In the genomic region with DNA sequence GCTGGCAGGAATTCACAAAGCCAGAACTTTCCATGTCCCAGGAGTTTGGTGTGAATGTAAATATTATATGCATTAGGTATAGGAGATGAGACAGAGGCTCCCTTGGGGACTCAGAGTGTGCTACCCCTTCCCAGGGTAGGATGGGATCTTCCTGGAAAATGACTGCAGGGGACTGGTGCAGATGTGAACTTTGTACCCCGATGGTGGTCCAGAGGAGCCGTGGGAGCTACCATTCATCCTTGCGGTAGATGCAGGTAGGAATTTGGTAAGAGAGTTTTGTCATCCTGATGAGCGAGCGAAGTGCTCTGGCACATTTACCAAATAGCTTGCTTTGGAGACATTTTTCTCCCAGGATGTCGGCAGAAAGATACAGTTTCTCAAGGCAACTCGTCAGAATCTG, we compare ENCODE assay signal across 14 mouse cellular contexts. TPM values are rescaled to one million over a fixed set of nuclear protein-coding genes. Genes with fewer than 3 reads are reported as not detected.
DNase-seq lines count a peak whose midpoint lies in the region; ATAC-seq and TF ChIP-seq lines count a peak whose summit lies in the region.
"Had no signal": no experiment of that assay in that cellular context is flagged by ENCODE, and none has a peak within 500 bp of the region (broad histone marks: within the 10 kb centered on the region; RNA-seq: fewer than 3 reads in every experiment).

No protein-coding gene starts in this region.

- H3K27me3 ChIP-seq in cerebellum, adult 2 months (ENCODE audit: control insufficient read depth, insufficient read depth, low read length) = no peaks in the 10 kb centered on the region
- no peaks in the 10 kb centered on the region for H3K27me3 ChIP-seq in kidney, adult 2 months (replicated peaks; ENCODE audit: control insufficient read depth, insufficient read depth, low read length)
- H3K27me3 ChIP-seq in midbrain, embryonic 14.5 days (ENCODE audit: control insufficient read depth, insufficient read depth, low read length) = peaks cover 21% of the 10 kb centered on the region; the same call in 1 of the 2 replicates
- peaks cover 100% of the 10 kb centered on the region for H3K27me3 ChIP-seq in midbrain, embryonic 10.5 days (ENCODE audit: low read depth, poor library complexity, severe bottlenecking)
- H3K27me3 ChIP-seq in stomach, postnatal 0 days (ENCODE audit: control insufficient read depth, insufficient read depth, low read length) = no peaks in the 10 kb centered on the region

- no peaks in the 10 kb centered on the region; the same call in 1 of the 2 replicates for H3K36me3 ChIP-seq in kidney, adult 2 months (ENCODE audit: control insufficient read depth, insufficient read depth, low read length)
- H3K36me3 ChIP-seq in midbrain, embryonic 14.5 days (ENCODE audit: control insufficient read depth, insufficient read depth, low read length) = no peaks in the 10 kb centered on the region
- no peaks in the 10 kb centered on the region for H3K36me3 ChIP-seq in midbrain, embryonic 10.5 days
- no peaks in the 10 kb centered on the region for H3K36me3 ChIP-seq in stomach, postnatal 0 days (ENCODE audit: control insufficient read depth, insufficient read depth, low read length)

- TF ChIP-seq EP300 in stomach, postnatal 0 days (optimal IDR thresholded peaks at IDR 0.05) = no peak

- no peak for ATAC-seq in midbrain, embryonic 14.5 days (ENCODE audit: low FRiP score, low TSS enrichment)
- no peak for ATAC-seq in stomach, postnatal 0 days (ENCODE audit: low FRiP score, low TSS enrichment)

- no peak for DNase-seq in cerebellum, adult 2 months
- no peak for DNase-seq in cerebellum, adult 9-11 months
- DNase-seq in kidney, adult 2 months = peak; percentile 71
- DNase-seq in kidney, postnatal 10 days = no peak
- DNase-seq in midbrain, embryonic 14.5 days = no peak
- DNase-seq in midbrain, embryonic 10.5 days (ENCODE audit: low spot score) = no peak
- DNase-seq in stomach, postnatal 0 days (ENCODE audit: low spot score) = no peak
- DNase-seq in thymus, postnatal 25 days = no peak
- DNase-seq: adrenal gland, adult 8-10 months; cerebellum, adult 11 months; heart, postnatal 4 days; thymus, postnatal 14 days had no signal

- no peaks in the 10 kb centered on the region for H3K9me3 ChIP-seq in midbrain, embryonic 14.5 days (ENCODE audit: control insufficient read depth, low read length)
- no peaks in the 10 kb centered on the region for H3K9me3 ChIP-seq in midbrain, embryonic 10.5 days (replicated peaks)
- no peaks in the 10 kb centered on the region for H3K9me3 ChIP-seq in stomach, postnatal 0 days (ENCODE audit: control insufficient read depth, low read length)
- H3K9me3 ChIP-seq: limb, embryonic 13.5 days had no signal

- peak overlapping the region; percentile 27; the same call in 1 of the 2 replicates for H3K27ac ChIP-seq in cerebellum, adult 2 months (ENCODE audit: insufficient read depth, low read length)
- peak overlapping the region; percentile 86 for H3K27ac ChIP-seq in kidney, adult 2 months (ENCODE audit: insufficient read depth, low read depth, low read length)
- H3K27ac ChIP-seq in midbrain, embryonic 14.5 days (replicated peaks; ENCODE audit: low read depth, low read length) = no peak overlapping the region
- H3K27ac ChIP-seq in midbrain, embryonic 10.5 days (replicated peaks) = no peak overlapping the region
- no peak overlapping the region for H3K27ac ChIP-seq in stomach, postnatal 0 days (replicated peaks)
- H3K27ac ChIP-seq: limb, embryonic 13.5 days had no signal

- TF ChIP-seq CTCF in cerebellum, adult 2 months (IDR thresholded peaks at IDR 0.05; ENCODE audit: borderline replicate concordance, insufficient read depth, low read depth, low read length) = no peak
- TF ChIP-seq CTCF in kidney, adult 2 months (conservative IDR thresholded peaks at IDR 0.05; ENCODE audit: insufficient read depth, insufficient read length, low read depth, low read length) = no peak
- TF ChIP-seq CTCF in stomach, postnatal 0 days (IDR thresholded peaks at IDR 0.05; ENCODE audit: low read depth) = no peak

- no peak for TF ChIP-seq POLR2A in cerebellum, adult 2 months (IDR thresholded peaks at IDR 0.05; ENCODE audit: borderline replicate concordance, insufficient read depth, low read length)
- TF ChIP-seq POLR2A in kidney, adult 2 months (IDR thresholded peaks at IDR 0.05; ENCODE audit: low read depth, low read length) = no peak

- no peak overlapping the region for H3K9ac ChIP-seq in midbrain, embryonic 14.5 days (replicated peaks; ENCODE audit: low read length)
- H3K9ac ChIP-seq in stomach, postnatal 0 days (ENCODE audit: low read length) = no peak overlapping the region

- 5% methylated on average over 7 of the region's 7 CpGs for WGBS in cerebellum, adult 2 months
- WGBS in kidney, adult 2 months = 9% methylated on average over 7 of the region's 7 CpGs
- 88% methylated on average over 7 of the region's 7 CpGs for WGBS in midbrain, embryonic 14.5 days
- whole genome bisulfite sequencing in midbrain, embryonic 10.5 days = 91% methylated on average over 7 of the region's 7 CpGs
- WGBS in stomach, postnatal 0 days = 80% methylated on average over 7 of the region's 7 CpGs

- peak overlapping the region; percentile 80 for H3K4me2 ChIP-seq in midbrain, embryonic 14.5 days (ENCODE audit: low read length)
- H3K4me2 ChIP-seq in stomach, postnatal 0 days (replicated peaks; ENCODE audit: low read depth) = peak overlapping the region; percentile 23; the same call in 1 of the 2 replicates

- H3K4me3 ChIP-seq in cerebellum, adult 2 months (replicated peaks; ENCODE audit: insufficient read depth, low read depth, low read length) = peak overlapping the region; percentile 20
- peak overlapping the region; percentile 21 for H3K4me3 ChIP-seq in kidney, adult 2 months (ENCODE audit: insufficient read depth, low read depth, low read length)
- H3K4me3 ChIP-seq in midbrain, embryonic 14.5 days (replicated peaks; ENCODE audit: low read depth, low read length) = no peak overlapping the region; the same call in 1 of the 2 replicates
- no peak overlapping the region for H3K4me3 ChIP-seq in midbrain, embryonic 10.5 days
- H3K4me3 ChIP-seq in stomach, postnatal 0 days (ENCODE audit: low read depth, low read length) = no peak overlapping the region
- H3K4me3 ChIP-seq: limb, embryonic 13.5 days had no signal

- peaks cover 28% of the 10 kb centered on the region; the same call in 1 of the 2 replicates for H3K4me1 ChIP-seq in cerebellum, adult 2 months (ENCODE audit: control insufficient read depth, insufficient read depth, low read length)
- H3K4me1 ChIP-seq in kidney, adult 2 months (ENCODE audit: control insufficient read depth, insufficient read depth, low read length) = peaks cover 37% of the 10 kb centered on the region
- H3K4me1 ChIP-seq in midbrain, embryonic 14.5 days (ENCODE audit: control insufficient read depth, insufficient read depth, low read length) = peaks cover 23% of the 10 kb centered on the region
- peaks cover 18% of the 10 kb centered on the region for H3K4me1 ChIP-seq in midbrain, embryonic 10.5 days
- H3K4me1 ChIP-seq in stomach, postnatal 0 days (replicated peaks; ENCODE audit: control insufficient read depth, insufficient read depth) = peaks cover 12% of the 10 kb centered on the region; the same call in 1 of the 2 replicates

RNA-seq across cellular contexts. Expression of a gene that starts 59.7 kb away (rescaled TPM):
- polyA plus RNA-seq in cerebellum, adult 2 months (2012; rRNA removed) = 1.1 and 1.5 TPM in 2 replicates
- polyA plus RNA-seq in kidney, adult 2 months (2012; rRNA removed) = 31.3 and 32.5 TPM in 2 replicates
- polyA plus RNA-seq in midbrain, embryonic 14.5 days (2014; fragmentation: Nextera tagmentation; extraction: Ambion mirVana) = 0.89 and 1.2 TPM in 2 replicates
- 0.51 and 0.78 TPM in 2 replicates for polyA plus RNA-seq in midbrain, embryonic 10.5 days (2016; fragmentation: Nextera tagmentation; extraction: Ambion mirVana)
- polyA plus RNA-seq in stomach, postnatal 0 days (2015; fragmentation: Nextera tagmentation; extraction: Ambion mirVana) = 16.8 and 18.8 TPM in 2 replicates
- polyA plus RNA-seq: G1E had no signal

Comparison
In these comparisons a context has a peak if more than half of its experiments do, and no peak if none do; other contexts are left out.
1. H3K27ac ChIP-seq: peak in cerebellum, adult 2 months (single experiment) and kidney, adult 2 months (single experiment); none in midbrain, embryonic 14.5 days (single experiment), midbrain, embryonic 10.5 days (single experiment) and stomach, postnatal 0 days (single experiment).
2. H3K4me3 ChIP-seq: peak in cerebellum, adult 2 months (single experiment) and kidney, adult 2 months (single experiment); none in midbrain, embryonic 14.5 days (single experiment), midbrain, embryonic 10.5 days (single experiment) and stomach, postnatal 0 days (single experiment).